Mouse (Mus musculus): ENCODE results near the gene Cdk20. TPM values are rescaled to one million over a fixed set of nuclear protein-coding genes. Genes with fewer than 3 reads are reported as not detected.

Gene Cdk20
- total RNA-seq, 2 experiments from 2014 or later: 1.9 to 2.3 TPM

- DNase-seq: no peak
- intact Hi-C loops (cut with DNase I): no loop called here
Measured at GRCm38 (mm10) chr13:64467886-64468285, 35.8 kb downstream of the Cdk20 start.

DNA sequence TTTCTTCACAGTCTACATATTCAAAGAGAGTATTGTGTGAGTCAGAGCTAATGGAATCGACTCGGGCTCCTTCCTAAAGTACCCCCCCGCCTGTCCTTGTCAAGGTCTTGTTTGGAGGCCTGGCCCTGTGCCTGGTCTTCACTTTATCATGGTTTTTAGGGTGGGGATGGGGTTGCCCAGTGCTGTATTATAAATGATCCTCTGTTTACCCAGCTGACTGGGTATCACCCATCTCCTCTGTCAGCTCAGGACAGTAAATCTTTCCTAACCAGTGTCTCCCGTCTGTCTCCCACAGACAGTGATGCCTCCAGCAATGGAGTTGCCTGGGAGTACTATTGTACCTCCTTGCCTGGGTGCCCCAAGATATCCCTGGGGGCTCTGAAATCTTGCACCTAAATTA, 45.9 kb downstream of the Cdk20 start:
- intact Hi-C loops (cut with DNase I): no loop called here
- DNase-seq: no peak

DNA sequence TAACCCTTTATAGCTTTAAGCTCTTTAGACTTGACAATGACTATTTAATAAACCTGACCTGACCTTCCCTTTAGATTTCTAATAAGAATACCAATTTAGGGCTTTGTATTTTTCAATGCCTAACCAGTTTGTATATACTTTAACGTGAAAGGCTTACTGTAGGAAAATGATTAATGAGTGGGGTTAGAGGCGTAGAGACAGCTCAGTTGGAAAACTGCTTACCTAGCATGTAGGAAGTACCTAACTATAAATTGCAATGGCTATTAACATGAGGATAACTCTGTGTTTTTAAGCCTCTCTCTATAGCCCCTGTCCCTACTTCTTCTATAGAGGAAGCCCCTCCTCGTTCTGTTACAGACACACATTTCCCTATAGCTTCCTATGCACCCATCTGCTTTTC, 47.8 kb downstream of the Cdk20 start:
- intact Hi-C loops (cut with DNase I): no loop called here
- no peak for DNase-seq

GRCm38 (mm10) chr13:64489886-64490285, 57.8 kb downstream of the Cdk20 start:
- intact Hi-C loops (cut with DNase I): no loop called here

More at GRCm38 (mm10) chr13:64489886-64490285, 57.8 kb downstream of the Cdk20 start:
- DNase-seq: no peak

Other genes starting within 250 kb of the Cdk20 start
- gene Cdc14b, start 157.0 kb upstream of the Cdk20 start, total RNA-seq (2021): 1 to 10 TPM; 4.1 to 5.2 TPM
- 10 to 100 TPM; 34.5 to 42.6 TPM for gene Aaed1, start 119.6 kb upstream of the Cdk20 start, total RNA-seq (2021)
- 100 to 1,000 TPM in 1 of 2 experiments, 10 to 100 TPM in 1; 97.8 to 136 TPM for gene Ctsl, start 61.4 kb upstream of the Cdk20 start, total RNA-seq (2021)
- gene Fam240b, start 65.5 kb downstream of the Cdk20 start, total RNA-seq (2021): not detected

Data from gastrocnemius, postnatal 36 days (tissue).